Comparison of ENCODE assay signal across 23 mouse cellular contexts in the genomic region with DNA sequence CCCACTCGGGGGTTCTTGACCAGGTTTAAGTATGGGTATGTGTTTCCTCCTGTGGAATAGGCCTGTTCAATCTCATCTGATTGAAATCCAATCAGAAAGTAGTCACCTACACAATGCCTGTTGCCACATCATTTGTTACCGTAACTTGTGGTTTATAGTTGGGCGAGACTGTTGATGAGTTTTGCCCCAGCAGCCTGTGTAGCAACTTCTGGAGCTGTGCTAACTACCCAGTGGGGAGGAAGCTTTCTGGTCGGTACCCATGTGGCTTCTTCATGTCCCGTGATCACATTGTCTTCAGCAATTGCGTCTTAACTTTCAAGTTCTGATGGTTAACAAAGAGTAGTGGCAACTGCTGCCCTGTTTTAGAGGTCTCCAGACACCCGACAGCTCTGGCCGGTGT. TPM values are rescaled to one million over a fixed set of nuclear protein-coding genes. Genes with fewer than 3 reads are reported as not detected.
DNase-seq lines count a peak whose midpoint lies in the region; ATAC-seq lines count a peak whose summit lies in the region.
"Had no signal": no experiment of that assay in that cellular context is flagged by ENCODE, and none has a peak within 500 bp of the region (broad histone marks: within the 10 kb centered on the region; RNA-seq: fewer than 3 reads in every experiment).

No protein-coding gene starts in this region.

- no peaks in the 10 kb centered on the region for H3K9me3 ChIP-seq in liver, embryonic 13.5 days (replicated peaks)
- H3K9me3 ChIP-seq: embryonic facial prominence, embryonic 15.5 days; forebrain, embryonic 12.5 days; heart, embryonic 15.5 days; hindbrain, embryonic 10.5 days had no signal

- H3K27me3 ChIP-seq in liver, embryonic 13.5 days = no peaks in the 10 kb centered on the region
- H3K27me3 ChIP-seq: embryonic facial prominence, embryonic 15.5 days; forebrain, embryonic 12.5 days; heart, embryonic 15.5 days had no signal

- no peaks in the 10 kb centered on the region for H3K4me1 ChIP-seq in liver, embryonic 13.5 days (replicated peaks)
- H3K4me1 ChIP-seq: embryonic facial prominence, embryonic 15.5 days; forebrain, embryonic 12.5 days; hindbrain, embryonic 10.5 days had no signal

- 81% methylated on average over 8 of the region's 8 CpGs for WGBS in liver, embryonic 13.5 days (ENCODE audit: insufficient replicate concordance)

- DNase-seq in liver, embryonic 13.5 days = no peak
- no peak for DNase-seq in liver
- DNase-seq in testis, postnatal 10 days (ENCODE audit: low spot score) = peak; percentile 34
- DNase-seq in testis, postnatal 14 days (ENCODE audit: low spot score) = no peak
- DNase-seq in right cerebral cortex, adult 18-20 months = no peak
- DNase-seq in kidney, postnatal 25 days = no peak
- DNase-seq: adrenal gland, adult 2 months; adrenal gland, postnatal 25 days; cerebellum, postnatal 10 days; embryo, embryonic 11 days; forebrain, postnatal 0 days; gastrocnemius, postnatal 14 days; heart, adult 18-20 months; heart, postnatal 14 days had no signal

- H3K4me3 ChIP-seq in liver, embryonic 13.5 days (replicated peaks) = no peak overlapping the region
- H3K4me3 ChIP-seq: embryonic facial prominence, embryonic 15.5 days; erythroblast, embryonic 14.5 days; forebrain, embryonic 12.5 days; heart, embryonic 15.5 days; hindbrain, embryonic 10.5 days had no signal

- H3K9ac ChIP-seq in liver, embryonic 13.5 days = no peak overlapping the region
- H3K9ac ChIP-seq: embryonic facial prominence, embryonic 15.5 days; forebrain, embryonic 12.5 days; forebrain, postnatal 0 days; heart, embryonic 15.5 days; hindbrain, embryonic 14.5 days had no signal

- 0 out of 2 replicates have a peak, but pooled peaks have one; percentile 21 for ATAC-seq in liver, embryonic 13.5 days (ENCODE audit: low read depth)
- peak; percentile 62 to 87; a peak in 2 of 4 replicates for ATAC-seq in hematopoietic stem cell, adult 5-6 weeks (replicated peaks in 1 of 2; ENCODE audit: insufficient read depth in 1 of 2, low FRiP score in 2 of 2, low TSS enrichment in 1 of 2, low read depth in 1 of 2, poor library complexity in 2 of 2, severe bottlenecking in 2 of 2)
- peak; percentile 69 for ATAC-seq in neutrophil, adult 5-6 weeks (ENCODE audit: extremely low read depth, insufficient number of reproducible peaks, low FRiP score, poor library complexity, severe bottlenecking)
- ATAC-seq: forebrain, postnatal 0 days had no signal

- no peak overlapping the region for H3K27ac ChIP-seq in liver, embryonic 13.5 days
- H3K27ac ChIP-seq: embryonic facial prominence, embryonic 15.5 days; forebrain, embryonic 12.5 days; heart, embryonic 15.5 days; hindbrain, embryonic 10.5 days; hindbrain, embryonic 14.5 days had no signal

- peaks cover 80% of the 10 kb centered on the region for H3K36me3 ChIP-seq in liver, embryonic 13.5 days

- no peak overlapping the region for H3K4me2 ChIP-seq in liver, embryonic 13.5 days
- H3K4me2 ChIP-seq: embryonic facial prominence, embryonic 15.5 days; forebrain, embryonic 12.5 days; heart, embryonic 11.5 days; heart, embryonic 15.5 days; hindbrain, embryonic 14.5 days had no signal

RNA-seq across cellular contexts. Expression of a gene that starts 9.1 kb away (rescaled TPM):
- polyA plus RNA-seq in liver, embryonic 13.5 days (2015; fragmentation: Nextera tagmentation; extraction: Ambion mirVana) = 69.5 and 75.8 TPM in 2 replicates
- 43.6 and 70.9 TPM in 2 replicates for total RNA-seq in hematopoietic stem cell, adult 5-6 weeks (2017)
- total RNA-seq in neutrophil, adult 5-6 weeks (2017) = 40.4 and 46.9 TPM in 2 replicates

RNA-seq across cellular contexts. Expression of a gene that starts 19.3 kb away (rescaled TPM):
- polyA plus RNA-seq in liver, embryonic 13.5 days (2015; fragmentation: Nextera tagmentation; extraction: Ambion mirVana) = 0.46 and 0.48 TPM in 2 replicates
- 1.5 TPM in 1 of 2 replicates, not detected in the other for total RNA-seq in hematopoietic stem cell, adult 5-6 weeks (2017)
- total RNA-seq in neutrophil, adult 5-6 weeks (2017) = 0.49 and 0.70 TPM in 2 replicates
- polyA plus RNA-seq: erythroblast, embryonic 14.5 days had no signal

RNA-seq across cellular contexts. Expression of a gene that starts 35.2 kb away (rescaled TPM):
- polyA plus RNA-seq in liver, embryonic 13.5 days (2015; fragmentation: Nextera tagmentation; extraction: Ambion mirVana) = not detected in 2 replicates
- not detected in 2 replicates for total RNA-seq in hematopoietic stem cell, adult 5-6 weeks (2017)
- not detected in 2 replicates for total RNA-seq in neutrophil, adult 5-6 weeks (2017)
- total RNA-seq: adrenal gland, adult 2 months; adrenal gland, postnatal 25 days; heart, adult 18-20 months; heart, postnatal 14 days had no signal
- polyA plus RNA-seq: erythroblast, embryonic 14.5 days had no signal

RNA-seq across cellular contexts. Expression of a gene that starts 39.5 kb away (rescaled TPM):
- 1.7 and 2.0 TPM in 2 replicates for polyA plus RNA-seq in liver, embryonic 13.5 days (2015; fragmentation: Nextera tagmentation; extraction: Ambion mirVana)
- 7.7 and 14.3 TPM in 2 replicates for total RNA-seq in hematopoietic stem cell, adult 5-6 weeks (2017)
- 14.9 and 18.0 TPM in 2 replicates for total RNA-seq in neutrophil, adult 5-6 weeks (2017)

Comparison
In these comparisons a context has a peak if more than half of its experiments do, and no peak if none do; other contexts are left out.
1. ATAC-seq: peak in every context shown above with its lines; median percentile 74 in hematopoietic stem cell, adult 5-6 weeks; 69 in neutrophil, adult 5-6 weeks; 21 in liver, embryonic 13.5 days.